Mouse (Mus musculus) heart, postnatal 36 days (tissue): ENCODE data around the gene Glud1. TPM values are rescaled to one million over a fixed set of nuclear protein-coding genes. Genes with fewer than 3 reads are reported as not detected.
A peak's percentile ranks its signal among the peaks of the same experiment; 100 is the strongest.
"Not testable (repeated sequence)": the region's sequence is repeated elsewhere in the genome, so short reads cannot be mapped to it uniquely, and the experiment has no call there.

Experiments
- DNase-seq, 2 experiments: peaks; one replicate each; pipeline ENCODE4 v3.0.0; 2021 to 2022
- intact Hi-C: fragments of 180-260 bp; cut with DNase I; formaldehyde crosslinking; loops from one replicate; pipeline ENCODE4 v1.15.1; 2025
- total RNA-seq, 2 experiments: library from RNA; stranded (reverse); gene quantifications; 2 replicates each; pipeline ENCODE4 v1.2.3; 2021

The Glud1 gene
- total RNA-seq, 2 experiments from 2014 or later = 140 to 154 TPM

- intact Hi-C loops = no loop called here
- no peak for DNase-seq
These were observed 36.6 kb downstream of the Glud1 start for GRCm38 (mm10) chr14:34347084-34347483.

- DNase-seq = no peak
- intact Hi-C loops = no loop called here
These were observed 37.8 kb downstream of the Glud1 start for GRCm38 (mm10) chr14:34348301-34348700.

DNA sequence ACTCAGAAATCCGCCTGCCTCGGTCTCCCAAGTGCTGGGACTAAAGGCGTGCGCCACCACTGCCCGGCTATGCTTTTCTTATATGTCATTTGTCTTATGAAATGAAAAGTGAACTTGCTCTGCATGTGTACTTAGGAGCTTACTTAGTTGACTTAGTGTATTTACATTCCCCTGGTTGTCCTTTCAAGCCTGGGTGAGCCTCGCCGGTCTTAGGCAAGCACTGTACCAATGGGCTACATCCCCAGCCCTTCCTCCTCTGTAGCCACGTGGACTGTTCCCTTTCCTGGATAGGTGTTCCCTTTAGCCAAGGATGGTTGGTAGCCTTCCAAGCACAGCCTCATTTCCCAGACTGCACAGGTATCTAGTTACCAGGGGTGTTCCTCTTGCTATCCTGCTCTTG, 38.5 kb downstream of the Glud1 start:
- intact Hi-C loops = no loop called here
- DNase-seq = no peak

GRCm38 (mm10) chr14:34351660-34352059, 41.1 kb downstream of the Glud1 start:
- DNase-seq = no peak
- intact Hi-C loops = no loop called here

DNA sequence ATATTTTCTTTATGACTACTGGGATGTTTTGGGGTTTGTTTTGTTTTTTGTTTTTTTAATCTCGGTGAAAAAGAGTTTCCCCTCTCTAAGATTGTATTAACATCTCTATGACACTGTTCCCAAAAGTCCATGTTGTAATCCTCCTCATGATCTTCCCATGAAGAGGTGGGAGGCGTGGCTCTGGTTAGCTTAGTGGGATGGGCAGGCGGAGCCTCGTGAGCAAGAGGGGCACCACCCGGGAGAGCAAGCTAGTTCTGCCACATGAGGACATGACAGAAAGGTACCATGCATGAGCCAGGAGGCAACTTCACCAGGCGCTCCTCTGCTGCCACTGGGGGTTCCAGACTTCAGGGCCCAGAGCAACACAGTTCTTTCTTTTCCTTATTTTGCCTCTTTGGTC, 42.0 kb downstream of the Glud1 start:
- intact Hi-C loops = no loop called here
- DNase-seq = no peak

DNA sequence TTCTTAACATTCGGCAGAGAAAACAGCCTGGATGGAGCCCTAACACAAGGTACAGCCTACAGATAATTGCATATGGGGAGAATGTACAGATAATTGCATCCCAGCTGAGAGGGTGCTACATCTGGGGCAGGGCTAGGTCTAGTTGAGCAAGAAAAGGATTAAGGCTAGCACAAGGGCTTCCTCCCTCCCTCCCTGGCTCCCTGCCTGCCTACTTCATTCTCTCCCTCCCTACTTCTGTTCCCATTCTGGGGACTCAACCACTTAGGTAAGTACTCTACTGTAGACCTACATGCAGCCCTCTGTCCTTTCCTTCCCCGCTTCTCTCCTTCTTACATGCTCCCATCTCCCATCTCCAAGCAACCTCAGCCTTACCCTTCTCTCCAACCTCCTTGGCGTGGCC, 42.8 kb downstream of the Glud1 start:
- DNase-seq = no peak

GRCm38 (mm10) chr14:34354456-34354855, 43.9 kb downstream of the Glud1 start:
- no peak for DNase-seq
- intact Hi-C loops = no loop called here

More for the DNA sequence above, 42.8 kb downstream of the Glud1 start:
- intact Hi-C loops = no loop called here

DNA sequence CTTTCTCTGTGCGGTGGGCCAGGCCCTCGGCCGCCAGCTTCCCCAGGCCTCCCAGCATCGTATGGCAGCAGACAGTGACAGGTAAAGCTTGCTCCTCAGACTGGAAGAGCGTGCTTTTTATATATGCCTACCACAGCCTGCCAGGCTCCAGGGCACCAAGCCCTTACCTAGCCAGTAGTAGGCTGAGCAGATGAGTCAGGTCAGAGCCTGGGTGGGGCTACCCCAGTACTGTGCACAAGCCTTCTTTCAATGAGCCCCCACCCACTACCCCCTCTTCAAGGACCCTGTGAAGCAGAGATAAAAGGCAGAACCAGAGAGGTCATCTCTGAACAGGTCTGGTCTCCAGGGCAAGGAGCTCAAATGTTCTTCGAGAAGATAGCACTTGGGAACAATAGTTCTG, 44.8 kb downstream of the Glud1 start, which contains the start of gene Fam25c:
TSS of gene Fam25c (minus strand) at position 133 of the 400 bp plus-strand sequence.
- no peak for DNase-seq
- intact Hi-C loops = no loop called here

- intact Hi-C loops = no loop called here
- no peak for DNase-seq
These were observed 47.3 kb downstream of the Glud1 start for GRCm38 (mm10) chr14:34357671-34358455.

- intact Hi-C loops = no loop called here
- DNase-seq = no peak
These were observed 49.2 kb downstream of the Glud1 start for GRCm38 (mm10) chr14:34359676-34360244.

DNA sequence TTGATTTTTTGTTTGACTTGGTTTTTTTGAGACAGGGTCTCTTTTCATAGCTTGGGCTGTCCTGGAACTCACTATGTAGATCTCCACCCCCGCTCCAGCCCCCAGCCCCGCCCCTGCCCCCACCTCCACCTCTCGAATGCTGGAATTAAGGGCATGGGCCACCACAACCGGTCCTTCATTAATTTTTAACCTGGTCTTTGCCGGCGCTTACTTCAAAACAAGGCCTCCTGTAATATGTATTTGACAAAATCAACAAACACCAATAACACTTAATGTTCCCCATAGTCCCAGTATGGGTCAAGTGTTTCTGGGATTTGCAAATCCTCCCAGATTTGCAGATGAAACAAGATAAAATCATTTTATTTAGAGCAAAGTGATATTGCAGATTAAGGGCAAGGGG, 49.7 kb downstream of the Glud1 start:
- intact Hi-C loops = no loop called here
- no peak for DNase-seq

GRCm38 (mm10) chr14:34362135-34362534, 51.6 kb downstream of the Glud1 start:
- DNase-seq = no peak
- intact Hi-C loops = loop anchor here (2.0 kb wide), 2 partner anchors 51 to 281 kb away; partner anchors contain the start of genes Glud1 and Shld2

GRCm38 (mm10) chr14:34362726-34363445, 52.4 kb downstream of the Glud1 start:
- peak; percentile 71 to 76 for DNase-seq
- intact Hi-C loops = loop anchor here (1.0 to 2.0 kb wide), 3 partner anchors 52 to 282 kb away; partner anchors contain the start of genes Glud1 and Shld2

- DNase-seq = peak; percentile 75 to 84
- intact Hi-C loops = loop anchor here (1.0 to 2.0 kb wide), 3 partner anchors 53 to 283 kb away; partner anchors contain the start of genes Glud1 and Shld2
These were observed 53.1 kb downstream of the Glud1 start for GRCm38 (mm10) chr14:34363490-34364253.

- intact Hi-C loops, DNase-seq: not testable (repeated sequence)
These were observed 54.0 kb downstream of the Glud1 start for GRCm38 (mm10) chr14:34364254-34365146.

- DNase-seq = no peak
- intact Hi-C loops = no loop called here
These were observed 54.6 kb downstream of the Glud1 start for GRCm38 (mm10) chr14:34365147-34365507.

- no peak for DNase-seq
- intact Hi-C loops = loop anchor here (5.0 kb wide), 1 partner anchor 197 kb away; no protein-coding TSS in a partner anchor
These were observed 59.7 kb downstream of the Glud1 start for GRCm38 (mm10) chr14:34370203-34370602.

DNA sequence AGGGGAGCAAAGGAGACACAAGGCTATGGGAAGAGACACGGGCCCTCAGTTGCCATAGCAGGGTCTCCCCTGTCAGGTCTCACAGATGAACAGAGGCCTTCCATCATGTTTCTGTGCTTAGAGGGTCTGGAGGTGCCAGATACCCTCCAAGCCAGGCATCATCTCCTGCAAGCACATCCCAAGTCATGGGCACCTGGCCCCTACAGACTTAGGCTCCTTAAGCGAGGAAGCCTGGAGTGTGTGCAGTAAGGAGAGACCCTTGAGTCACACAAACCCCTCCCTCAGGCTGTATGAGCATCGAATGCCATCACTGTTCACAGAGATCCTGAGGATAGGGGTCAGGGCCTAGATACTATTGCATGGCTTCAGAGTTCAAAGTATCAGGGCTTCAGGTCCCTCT, 60.4 kb downstream of the Glud1 start:
- no peak for DNase-seq
- intact Hi-C loops = loop anchor here (5.0 kb wide), 1 partner anchor 196 kb away; no protein-coding TSS in a partner anchor

GRCm38 (mm10) chr14:34371763-34372162, 61.2 kb downstream of the Glud1 start:
- intact Hi-C loops = loop anchor here (1.0 to 5.0 kb wide), 3 partner anchors 30 to 196 kb away; no protein-coding TSS in a partner anchor

More at GRCm38 (mm10) chr14:34371763-34372162, 61.2 kb downstream of the Glud1 start:
- no peak for DNase-seq
